Mouse (Mus musculus) lung, postnatal 0 days (tissue): Measurements from ENCODE around the gene Tox3. TPM values are rescaled to one million over a fixed set of nuclear protein-coding genes. Genes with fewer than 3 reads are reported as not detected.

Source experiments
- ATAC-seq: fragments of 200-750 bp; cut with Nextera tagmentation; 2 replicates; pipeline ENCODE4 v1.8.0; 2017; ENCODE audit warnings: moderate library complexity
- DNase-seq: peaks from one replicate; pipeline ENCODE4 v3.0.0-alpha.2; 2016; ENCODE audit warnings: low spot score
- H3K27ac ChIP-seq: fragments of 300-500 bp; sonication (generic); 2 replicates; pipeline ENCODE4 v1.5.1; 2014; ENCODE audit warnings: antibody characterized with exemption, mild to moderate bottlenecking, low read length, mixed read lengths
- H3K27me3 ChIP-seq: fragments of 300-500 bp; sonication (generic); replicated peaks from 2 replicates; pipeline ENCODE4 v1.6.1; 2014; ENCODE audit warnings: low read length, mixed read lengths; ENCODE audit not compliant: insufficient read depth
- H3K36me3 ChIP-seq: fragments of 300-500 bp; sonication (generic); 2 replicates; pipeline ENCODE4 v1.6.1; 2014; ENCODE audit warnings: low read length, mixed read lengths; ENCODE audit not compliant: insufficient read depth
- H3K4me1 ChIP-seq: fragments of 300-500 bp; sonication (generic); 2 replicates; pipeline ENCODE4 v1.6.1; 2014; ENCODE audit warnings: antibody characterized with exemption, low read depth, low read length, mixed read lengths; ENCODE audit not compliant: insufficient read depth
- H3K4me2 ChIP-seq: fragments of 300-500 bp; sonication (generic); replicated peaks from 2 replicates; pipeline ENCODE4 v1.6.1; 2014; ENCODE audit warnings: low read depth, mild to moderate bottlenecking, low read length, moderate library complexity, mixed read lengths
- H3K4me3 ChIP-seq: fragments of 300-500 bp; sonication (generic); 2 replicates; pipeline ENCODE4 v1.5.1; 2014; ENCODE audit warnings: low read depth, low read length
- H3K9ac ChIP-seq: fragments of 300-500 bp; sonication (generic); replicated peaks from 2 replicates; pipeline ENCODE4 v1.6.1; 2014; ENCODE audit warnings: low read depth, mild to moderate bottlenecking
- H3K9me3 ChIP-seq: fragments of 300-500 bp; sonication (generic); 2 replicates; pipeline ENCODE4 v1.6.1; 2016; ENCODE audit warnings: low read length, mixed read lengths
- CTCF ChIP-seq: IDR thresholded peaks from 2 replicates; pipeline ENCODE4 v1.5.1; 2016; ENCODE audit warnings: antibody characterized with exemption, mild to moderate bottlenecking
- EP300 ChIP-seq: IDR thresholded peaks from 2 replicates; pipeline ENCODE4 v1.6.1; 2016; ENCODE audit warnings: antibody characterized with exemption, mild to moderate bottlenecking, control low read depth
- WGBS: fragments of 180-500 bp; shearing (Covaris S2); extraction: QIAGEN DNeasy Blood & Tissue Kit; methylation state at CpG from one replicate; pipeline ENCODE4 v1.1.7; 2014; 5-methylcytosine and 5-hydroxymethylcytosine counted together
- polyA plus RNA-seq: library from polyadenylated mRNA; unstranded; fragments of >200 nt; fragmentation: Nextera tagmentation; extraction: Ambion mirVana; gene quantifications from 2 replicates; pipeline ENCODE4 v1.2.1, GENCODE M21; 2015

The Tox3 gene
- polyA plus RNA-seq, 1 experiment from 2014 or later, result 7.6 TPM

DNA sequence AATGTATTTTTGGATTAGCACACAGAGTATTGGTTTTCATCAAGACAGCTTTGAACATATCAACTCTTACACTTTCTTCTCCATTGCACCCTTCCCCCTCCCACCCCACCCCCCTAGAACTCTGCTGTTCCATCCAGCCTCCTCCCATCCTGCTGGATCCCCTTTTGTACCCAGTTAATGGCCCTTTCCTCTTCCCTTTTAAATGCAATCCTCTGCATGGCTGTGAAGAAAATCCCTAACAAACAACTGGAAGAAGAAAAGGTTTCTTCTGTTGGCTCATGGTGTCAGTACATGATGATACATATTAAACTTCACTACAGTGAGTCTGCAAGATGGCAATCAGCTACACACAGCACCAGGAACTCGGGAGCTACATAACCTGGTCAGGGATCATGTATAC is 124.0 kb downstream of the Tox3 start:
- no peak for ATAC-seq
- no peaks in the 10 kb centered on the region for H3K36me3 ChIP-seq
- DNase-seq, result no peak
- WGBS, result 47% methylated on average over 1 of the region's 1 CpGs
- H3K4me3 ChIP-seq, result no peak overlapping the region
- no peaks in the 10 kb centered on the region for H3K27me3 ChIP-seq
- no peak overlapping the region for H3K9ac ChIP-seq
- no peak overlapping the region for H3K4me2 ChIP-seq
- no peaks in the 10 kb centered on the region for H3K9me3 ChIP-seq
- no peak overlapping the region for H3K27ac ChIP-seq
- TF ChIP-seq CTCF, result no peak
- no peak for TF ChIP-seq EP300
- H3K4me1 ChIP-seq, result no peaks in the 10 kb centered on the region

DNA sequence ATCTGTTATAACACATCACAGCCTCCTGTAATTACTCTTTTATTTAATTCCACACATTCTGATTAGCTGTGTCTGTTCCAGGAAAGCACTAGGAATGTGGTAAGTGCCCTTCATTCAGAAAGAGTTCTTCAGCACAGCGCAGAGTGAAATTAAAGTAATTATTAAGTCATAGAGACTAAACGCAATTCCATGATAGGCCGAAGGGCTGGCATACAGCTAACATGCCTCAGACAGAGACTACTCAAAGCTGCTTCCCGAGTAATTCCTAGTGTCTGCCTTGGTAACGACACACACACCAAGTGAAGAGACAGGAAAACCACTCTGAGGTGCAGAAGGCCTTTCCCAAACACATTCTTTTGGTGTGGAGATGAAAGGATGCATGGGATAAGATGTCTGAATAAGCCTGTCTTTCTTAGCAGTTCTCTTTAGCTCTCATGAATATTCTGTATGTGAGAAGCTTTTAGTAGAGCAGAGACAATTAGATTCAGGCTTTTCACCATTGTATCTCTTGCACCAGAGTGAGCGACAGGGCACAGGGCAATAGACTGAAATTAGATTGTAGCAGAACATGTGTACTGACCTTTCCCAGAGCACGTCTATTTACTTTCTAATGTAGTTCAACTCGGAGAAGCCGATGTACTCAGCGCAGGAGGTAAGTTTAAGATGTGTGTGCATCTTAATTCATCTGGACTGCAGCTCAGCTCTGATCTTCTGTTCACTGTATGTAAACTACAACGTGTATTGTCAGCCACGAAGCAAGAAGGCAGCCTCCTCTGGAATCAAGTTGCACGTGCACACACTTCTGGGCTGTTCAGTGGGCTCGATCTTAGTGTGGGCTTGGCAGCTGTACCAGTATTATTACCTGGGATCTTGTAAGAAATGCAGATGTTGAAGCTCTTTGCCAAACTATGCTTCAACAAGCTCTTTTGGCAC is 138.8 kb downstream of the Tox3 start:
- Histone ChIP-seq H3K27ac (no peak overlapping the region), H3K9ac (no peak overlapping the region), H3K4me3 (no peak overlapping the region), H3K4me1 (no peaks in the 10 kb centered on the region), H3K36me3 (no peaks in the 10 kb centered on the region), H3K9me3 (no peaks in the 10 kb centered on the region), H3K4me2 (no peak overlapping the region), H3K27me3 (no peaks in the 10 kb centered on the region)
- DNase-seq, result no peak
- 69% methylated on average over 14 of the region's 14 CpGs for WGBS
- TF ChIP-seq CTCF (no peak), EP300 (no peak)
- ATAC-seq, result no peak
